Mouse (Mus musculus): ENCODE data around the gene Ptp4a2. TPM values are rescaled to one million over a fixed set of nuclear protein-coding genes. Genes with fewer than 3 reads are reported as not detected.

Ptp4a2 gene
- polyA plus RNA-seq, 2 experiments: 106 to 296 TPM

GRCm38 (mm10) chr4:129803368-129803767 lies 7.7 kb upstream of the Ptp4a2 start:
- Histone ChIP-seq H3K9me3 (ENCODE audit: control insufficient read depth, low read length) (no peaks in the 10 kb centered on the region), H3K4me1 (ENCODE audit: control insufficient read depth, insufficient read depth, low read length) (no peaks in the 10 kb centered on the region), H3K36me3 (ENCODE audit: control insufficient read depth, insufficient read depth, low read length) (no peaks in the 10 kb centered on the region), H3K9ac (ENCODE audit: low read depth, low read length, severe bottlenecking) (no peak overlapping the region), H3K27ac (replicated peaks; ENCODE audit: low read depth, low read length) (no peak overlapping the region), H3K4me2 (replicated peaks; ENCODE audit: low read depth, low read length, severe bottlenecking) (no peak overlapping the region), H3K4me3 (replicated peaks; ENCODE audit: low read length) (no peak overlapping the region), H3K27me3 (ENCODE audit: control insufficient read depth, insufficient read depth, low read length) (no peaks in the 10 kb centered on the region)
- no peak for DNase-seq (ENCODE audit: low spot score)
- 91% methylated on average over 1 of the region's 1 CpGs for WGBS
- no peak for TF ChIP-seq POLR2A (IDR thresholded peaks at IDR 0.05; ENCODE audit: borderline replicate concordance, extremely low read depth, insufficient read depth, insufficient read length)
- ATAC-seq (ENCODE audit: low FRiP score, low read depth): no peak

- TF ChIP-seq POLR2A (IDR thresholded peaks at IDR 0.05; ENCODE audit: borderline replicate concordance, extremely low read depth, insufficient read depth, insufficient read length): no peak
- Histone ChIP-seq H3K4me3 (replicated peaks; ENCODE audit: low read length) (no peak overlapping the region), H3K9ac (ENCODE audit: low read depth, low read length, severe bottlenecking) (no peak overlapping the region), H3K4me2 (replicated peaks; ENCODE audit: low read depth, low read length, severe bottlenecking) (no peak overlapping the region), H3K27me3 (ENCODE audit: control insufficient read depth, insufficient read depth, low read length) (no peaks in the 10 kb centered on the region), H3K36me3 (ENCODE audit: control insufficient read depth, insufficient read depth, low read length) (no peaks in the 10 kb centered on the region), H3K4me1 (ENCODE audit: control insufficient read depth, insufficient read depth, low read length) (no peaks in the 10 kb centered on the region), H3K27ac (replicated peaks; ENCODE audit: low read depth, low read length) (no peak overlapping the region), H3K9me3 (ENCODE audit: control insufficient read depth, low read length) (no peaks in the 10 kb centered on the region)
- 84% methylated on average over 3 of the region's 3 CpGs for WGBS
- ATAC-seq (ENCODE audit: low FRiP score, low read depth) (no peak), DNase-seq (ENCODE audit: low spot score) (no peak)
Observed at GRCm38 (mm10) chr4:129805059-129805458, 6.0 kb upstream of the Ptp4a2 start.

- Histone ChIP-seq H3K27ac (replicated peaks; ENCODE audit: low read depth, low read length) (0 out of 2 replicates have a peak overlapping the region, but pooled peaks have one; percentile 38), H3K4me2 (replicated peaks; ENCODE audit: low read depth, low read length, severe bottlenecking) (peak overlapping the region; percentile 78), H3K4me3 (replicated peaks; ENCODE audit: low read length) (peak overlapping the region; percentile 41; the same call in 1 of the 2 replicates), H3K27me3 (ENCODE audit: control insufficient read depth, insufficient read depth, low read length) (no peaks in the 10 kb centered on the region), H3K36me3 (ENCODE audit: control insufficient read depth, insufficient read depth, low read length) (no peaks in the 10 kb centered on the region), H3K4me1 (ENCODE audit: control insufficient read depth, insufficient read depth, low read length) (peaks cover 17% of the 10 kb centered on the region), H3K9me3 (ENCODE audit: control insufficient read depth, low read length) (no peaks in the 10 kb centered on the region), H3K9ac (ENCODE audit: low read depth, low read length, severe bottlenecking) (peak overlapping the region; percentile 58)
- DNase-seq (ENCODE audit: low spot score): no peak
- no peak for ATAC-seq (ENCODE audit: low FRiP score, low read depth)
- WGBS: 44% methylated on average over 14 of the region's 14 CpGs
- no peak for TF ChIP-seq POLR2A (IDR thresholded peaks at IDR 0.05; ENCODE audit: borderline replicate concordance, extremely low read depth, insufficient read depth, insufficient read length)
Observed at GRCm38 (mm10) chr4:129811605-129812468, 818 bp downstream of the Ptp4a2 start.

GRCm38 (mm10) chr4:129817591-129817990 lies 6.6 kb downstream of the Ptp4a2 start:
- Histone ChIP-seq H3K4me2 (replicated peaks; ENCODE audit: low read depth, low read length, severe bottlenecking) (0 out of 2 replicates have a peak overlapping the region, but pooled peaks have one; percentile 13), H3K4me1 (ENCODE audit: control insufficient read depth, insufficient read depth, low read length) (peaks cover 36% of the 10 kb centered on the region), H3K36me3 (ENCODE audit: control insufficient read depth, insufficient read depth, low read length) (no peaks in the 10 kb centered on the region), H3K27ac (replicated peaks; ENCODE audit: low read depth, low read length) (0 out of 2 replicates have a peak overlapping the region, but pooled peaks have one; percentile 43), H3K9me3 (ENCODE audit: control insufficient read depth, low read length) (no peaks in the 10 kb centered on the region), H3K9ac (ENCODE audit: low read depth, low read length, severe bottlenecking) (no peak overlapping the region), H3K27me3 (ENCODE audit: control insufficient read depth, insufficient read depth, low read length) (no peaks in the 10 kb centered on the region), H3K4me3 (replicated peaks; ENCODE audit: low read length) (no peak overlapping the region)
- no peak for ATAC-seq (ENCODE audit: low FRiP score, low read depth)
- WGBS: 31% methylated on average over 6 of the region's 6 CpGs
- peak; percentile 59 for DNase-seq (ENCODE audit: low spot score)
- TF ChIP-seq POLR2A (IDR thresholded peaks at IDR 0.05; ENCODE audit: borderline replicate concordance, extremely low read depth, insufficient read depth, insufficient read length): no peak

GRCm38 (mm10) chr4:129818506-129819195 lies 7.6 kb downstream of the Ptp4a2 start:
- Histone ChIP-seq H3K27me3 (ENCODE audit: control insufficient read depth, insufficient read depth, low read length) (no peaks in the 10 kb centered on the region), H3K36me3 (ENCODE audit: control insufficient read depth, insufficient read depth, low read length) (no peaks in the 10 kb centered on the region), H3K27ac (replicated peaks; ENCODE audit: low read depth, low read length) (0 out of 2 replicates have a peak overlapping the region, but pooled peaks have one; percentile 33), H3K4me1 (ENCODE audit: control insufficient read depth, insufficient read depth, low read length) (peaks cover 47% of the 10 kb centered on the region), H3K4me2 (replicated peaks; ENCODE audit: low read depth, low read length, severe bottlenecking) (0 out of 2 replicates have a peak overlapping the region, but pooled peaks have one; percentile 84), H3K9ac (ENCODE audit: low read depth, low read length, severe bottlenecking) (no peak overlapping the region), H3K4me3 (replicated peaks; ENCODE audit: low read length) (no peak overlapping the region), H3K9me3 (ENCODE audit: control insufficient read depth, low read length) (no peaks in the 10 kb centered on the region)
- ATAC-seq (ENCODE audit: low FRiP score, low read depth) (no peak), DNase-seq (ENCODE audit: low spot score) (no peak)
- 63% methylated on average over 10 of the region's 10 CpGs for WGBS
- TF ChIP-seq POLR2A (IDR thresholded peaks at IDR 0.05; ENCODE audit: borderline replicate concordance, extremely low read depth, insufficient read depth, insufficient read length): no peak
